Mouse (Mus musculus) large intestine, adult 2 months (tissue): Measurements from ENCODE around the gene AC170998.1. TPM values are rescaled to one million over a fixed set of nuclear protein-coding genes. Genes with fewer than 3 reads are reported as not detected.

Experiments used
- DNase-seq: peaks from one replicate; pipeline ENCODE4 v3.0.0-alpha.2; 2012; ENCODE audit warnings: low read depth, low spot score
- WGBS: fragments of 180-500 bp; shearing (Covaris S2); methylation state at CpG from one replicate; pipeline ENCODE4 v1.1.7; 2018; 5-methylcytosine and 5-hydroxymethylcytosine counted together
- polyA plus RNA-seq: library from polyadenylated mRNA; depleted of rRNA; stranded (reverse); fragments of >200 nt; gene quantifications from 2 replicates; pipeline ENCODE4 v1.2.3, GENCODE M21; 2012; rRNA removed

Gene AC170998.1
- 0.26 and 0.44 TPM in 2 replicates for polyA plus RNA-seq

GRCm38 (mm10) chr17:28725783-28726182 lies at the start of gene AC170998.1:
AC170998.1 (plus strand) TSS chr17:28726083.
- 94% methylated on average over 4 of the region's 4 CpGs for WGBS
- no peak for DNase-seq

DNA sequence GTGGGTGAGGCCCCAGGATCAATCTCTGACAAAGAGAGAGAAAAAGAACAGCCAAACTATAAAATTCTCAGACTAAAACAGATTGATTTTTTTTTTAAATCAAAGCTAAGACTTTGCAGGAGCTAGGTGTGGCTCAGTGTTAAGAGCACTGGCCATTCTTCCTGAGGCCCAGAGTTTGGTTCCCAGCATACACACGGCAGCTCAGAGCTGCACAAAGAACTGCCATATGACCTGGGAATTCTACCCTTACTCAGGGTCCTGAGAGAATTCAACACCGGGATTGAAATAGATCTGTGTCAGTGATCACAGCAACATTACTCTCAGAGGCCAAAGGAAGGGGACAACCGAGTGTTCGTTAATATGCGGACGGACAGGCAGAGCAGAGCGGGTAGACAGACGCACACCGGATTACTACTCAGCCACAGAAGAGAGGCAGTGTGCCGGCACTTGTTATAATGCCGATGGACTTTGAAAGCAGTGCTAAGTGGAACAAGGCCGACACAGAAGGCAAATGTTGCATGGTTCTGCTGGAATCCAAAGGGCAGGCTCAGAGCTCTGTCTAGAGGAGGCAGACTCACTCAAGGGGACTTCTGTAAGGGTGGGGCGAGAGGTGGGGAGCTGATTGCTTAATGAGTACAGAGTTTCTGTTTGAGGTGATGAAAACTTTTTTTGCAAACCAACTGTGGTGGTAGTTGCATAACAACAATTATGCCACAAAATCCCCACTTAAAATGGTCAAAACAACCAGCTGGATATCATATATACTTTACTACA lies 43.4 kb upstream of the AC170998.1 start:
- WGBS = 44% methylated on average over 13 of the region's 13 CpGs
- no peak for DNase-seq

DNA sequence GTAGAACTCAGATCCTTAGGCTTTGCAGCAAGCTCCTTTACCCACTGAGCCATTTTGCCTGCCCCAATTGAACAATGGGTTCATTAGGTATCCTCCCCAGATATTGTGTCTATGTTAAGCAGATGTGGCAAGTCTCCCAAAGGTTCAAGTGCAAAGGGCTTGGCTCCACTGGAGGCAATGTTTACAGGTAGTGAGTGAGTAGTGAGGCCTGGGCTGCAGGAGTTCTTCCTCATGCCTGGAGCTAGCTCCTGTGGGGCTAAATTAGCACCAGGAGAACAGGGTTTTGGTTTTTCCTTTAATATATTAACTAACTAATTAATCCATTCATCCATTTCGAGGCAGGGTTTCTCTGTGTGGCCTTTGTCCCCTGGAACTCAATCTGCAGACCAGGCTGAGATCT lies 42.3 kb upstream of the AC170998.1 start:
- DNase-seq = no peak
- 38% methylated on average over 1 of the region's 1 CpGs for WGBS

- 93% methylated on average over 19 of the region's 19 CpGs for WGBS
- no peak for DNase-seq
Observed at GRCm38 (mm10) chr17:28684631-28685030, 41.3 kb upstream of the AC170998.1 start.

DNA sequence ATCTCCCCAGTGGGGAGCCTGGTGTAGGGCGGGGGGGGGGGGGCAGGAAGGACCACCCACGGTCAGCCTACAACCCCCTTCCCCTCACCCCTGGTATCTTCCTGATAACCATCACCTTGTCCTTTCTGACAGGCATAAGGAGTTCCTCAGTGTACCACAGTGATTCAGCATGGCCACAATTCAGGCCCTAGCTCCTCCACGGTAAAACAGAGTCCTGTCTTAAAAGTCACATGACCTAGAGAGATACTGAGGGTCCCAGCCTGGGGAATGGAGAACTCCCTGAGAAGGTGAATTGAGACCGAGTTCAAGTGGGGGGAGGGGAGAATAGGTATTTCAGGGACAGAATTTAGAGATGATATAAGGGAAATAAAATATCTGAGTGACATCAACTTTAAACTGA lies 38.5 kb upstream of the AC170998.1 start:
- no peak for DNase-seq
- 63% methylated on average over 4 of the region's 4 CpGs for WGBS

GRCm38 (mm10) chr17:28689586-28690283 lies 36.1 kb upstream of the AC170998.1 start, which contains the start of gene Slc26a8:
Slc26a8 (minus strand) TSS chr17:28690233.
- no peak for DNase-seq
- WGBS = 12% methylated on average over 40 of the region's 40 CpGs

- peak; percentile 97 for DNase-seq
- WGBS = under 1% methylated on average over 86 of the region's 86 CpGs
Observed at GRCm38 (mm10) chr17:28690776-28691686, 34.9 kb upstream of the AC170998.1 start, which contains the start of gene Mapk14. Mapk14 (plus strand) TSS chr17:28691329.

GRCm38 (mm10) chr17:28691687-28692340 lies 34.1 kb upstream of the AC170998.1 start:
- DNase-seq = no peak
- WGBS = under 1% methylated on average over 53 of the region's 53 CpGs

DNA sequence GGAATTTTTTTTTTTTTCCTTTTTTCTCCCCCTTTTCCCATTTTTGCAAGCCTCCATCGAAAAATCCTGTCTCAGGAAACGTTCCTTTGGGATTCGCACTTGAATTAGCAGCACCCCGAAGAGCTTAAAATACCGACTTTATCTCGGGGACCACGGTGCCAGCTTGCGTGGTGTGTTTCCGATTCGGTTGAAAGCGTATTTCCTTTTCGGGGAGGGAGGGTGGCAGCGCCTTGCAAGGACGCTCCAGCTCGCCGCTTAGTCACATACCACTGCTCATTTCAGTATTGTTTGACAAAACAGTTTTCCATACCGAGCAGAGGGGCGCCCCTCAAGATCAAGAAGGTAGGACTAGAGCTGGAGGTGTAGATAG lies 33.6 kb upstream of the AC170998.1 start:
- WGBS = under 1% methylated on average over 18 of the region's 18 CpGs
- no peak for DNase-seq

- WGBS = 10% methylated on average over 3 of the region's 3 CpGs
- no peak for DNase-seq
Observed at GRCm38 (mm10) chr17:28693086-28693485, 32.8 kb upstream of the AC170998.1 start.

GRCm38 (mm10) chr17:28694078-28694477 lies 31.8 kb upstream of the AC170998.1 start:
- 55% methylated on average over 2 of the region's 2 CpGs for WGBS
- no peak for DNase-seq

GRCm38 (mm10) chr17:28694832-28695231 lies 31.1 kb upstream of the AC170998.1 start:
- 67% methylated on average over 4 of the region's 4 CpGs for WGBS
- no peak for DNase-seq

DNA sequence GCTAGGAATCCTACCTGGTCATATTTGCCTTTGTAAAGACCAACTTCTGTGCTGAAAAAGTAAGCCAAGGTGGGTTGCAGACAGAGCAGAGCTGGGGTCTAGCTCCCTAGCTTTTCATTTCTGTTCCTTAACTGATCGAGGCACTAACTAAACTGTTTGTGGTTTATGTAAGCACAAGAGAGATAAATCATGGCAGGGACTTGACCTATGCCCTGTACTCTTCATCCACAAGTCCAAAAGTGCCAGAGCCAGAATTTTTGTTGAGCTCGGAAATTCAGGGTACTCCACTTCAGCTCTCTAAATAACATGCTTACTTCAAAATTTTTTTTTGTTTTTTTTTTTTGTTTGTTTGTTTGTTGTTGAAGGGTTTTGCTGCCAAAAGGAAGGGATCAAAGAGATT lies 29.2 kb upstream of the AC170998.1 start:
- no peak for DNase-seq

DNA sequence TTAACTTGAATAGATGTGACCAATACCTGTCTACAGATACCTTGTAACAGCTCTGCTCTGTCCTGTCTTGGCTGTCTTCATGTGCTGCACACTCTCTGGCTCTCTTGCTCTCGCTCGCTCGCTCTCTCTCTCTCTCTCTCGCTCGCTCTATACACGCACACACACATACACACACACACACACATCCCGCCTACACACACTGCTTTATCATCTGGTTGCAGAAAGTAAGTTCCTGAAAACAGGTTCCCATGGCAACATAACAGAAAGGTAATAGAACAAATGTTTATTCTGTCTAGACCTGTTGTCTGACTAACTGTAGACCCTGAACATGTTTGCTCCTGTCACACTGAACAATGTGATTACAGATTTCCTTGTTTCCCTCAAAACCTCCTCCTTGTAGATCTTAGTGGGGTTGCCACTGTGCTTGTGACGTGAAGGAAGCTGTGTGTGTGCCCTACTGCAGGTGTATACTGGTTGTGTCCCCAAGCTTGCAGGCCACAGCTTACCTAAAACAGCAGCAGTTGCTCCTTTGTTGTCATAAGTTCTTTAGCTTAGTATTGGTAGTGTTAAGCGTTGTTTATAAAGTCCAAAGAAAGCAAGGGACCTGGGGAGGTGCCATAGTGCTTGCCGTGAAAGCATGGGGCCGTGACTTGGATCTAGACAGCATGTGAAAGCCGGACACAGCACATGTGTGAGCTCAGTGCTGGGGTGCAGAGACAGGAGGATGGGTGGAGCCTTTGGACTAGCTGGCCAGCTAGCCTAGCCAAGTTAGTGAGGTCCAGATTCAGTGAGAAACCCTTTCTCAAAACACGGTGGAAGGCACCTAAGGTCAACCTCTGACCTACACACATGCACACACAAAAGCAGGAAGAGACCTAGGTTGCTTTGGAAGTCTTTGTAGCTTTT lies 28.3 kb upstream of the AC170998.1 start:
- 10% methylated on average over 13 of the region's 13 CpGs for WGBS
- DNase-seq = no peak

More for the DNA sequence above, 29.2 kb upstream of the AC170998.1 start:
- 12% methylated on average over 2 of the region's 2 CpGs for WGBS

- DNase-seq = no peak
- 18% methylated on average over 4 of the region's 4 CpGs for WGBS
Observed at GRCm38 (mm10) chr17:28698245-28698644, 27.6 kb upstream of the AC170998.1 start.

- 16% methylated on average over 2 of the region's 2 CpGs for WGBS
- DNase-seq = no peak
Observed at GRCm38 (mm10) chr17:28698672-28699071, 27.2 kb upstream of the AC170998.1 start.

DNA sequence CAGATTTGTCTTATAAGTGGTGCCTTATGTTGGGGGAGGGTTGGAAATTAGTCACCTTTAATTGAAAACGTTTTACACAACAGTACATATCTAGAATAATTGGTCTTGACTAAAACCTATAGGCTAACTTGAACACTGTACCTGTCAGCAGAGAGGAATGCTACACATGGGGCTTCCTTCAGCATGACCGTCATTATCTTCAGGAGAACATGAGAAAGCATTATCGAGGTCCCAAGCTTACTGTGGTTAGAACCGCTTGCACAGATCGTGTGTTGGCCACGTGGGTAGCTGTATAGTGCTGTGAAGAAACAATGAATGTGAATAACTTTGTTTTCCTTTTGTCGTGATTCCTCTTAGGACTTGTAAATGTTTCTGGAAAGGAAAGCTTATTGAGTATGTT lies 26.1 kb upstream of the AC170998.1 start:
- WGBS = 77% methylated on average over 7 of the region's 7 CpGs
- DNase-seq = no peak

DNA sequence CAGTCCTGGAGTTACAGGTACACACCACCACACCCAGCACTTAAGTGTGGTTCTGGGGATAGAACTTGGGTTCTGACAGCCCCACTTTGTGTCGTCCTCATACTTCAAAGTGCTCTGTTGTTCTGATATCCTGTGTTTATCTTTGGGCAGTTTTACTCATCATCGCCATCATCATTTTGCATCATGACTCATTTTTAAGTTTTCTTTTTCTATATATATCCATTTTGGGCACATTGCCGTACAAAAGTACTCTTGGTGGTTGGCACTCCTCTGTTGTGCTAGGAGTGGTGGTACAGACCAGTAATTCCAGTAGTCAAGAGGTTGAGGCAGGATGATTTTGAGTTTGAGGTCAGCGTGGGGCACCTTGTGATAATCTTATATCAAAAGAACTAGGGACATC lies 24.7 kb upstream of the AC170998.1 start:
- 91% methylated on average over 4 of the region's 4 CpGs for WGBS
- no peak for DNase-seq
